Mouse (Mus musculus) urinary bladder, postnatal 10 days (tissue): ENCODE measurements around the gene Gm43951.
"Not testable (repeated sequence)": the region's sequence is repeated elsewhere in the genome, so short reads cannot be mapped to it uniquely, and the experiment has no call there.

Source experiments
- DNase-seq: peaks from one replicate; pipeline ENCODE4 v3.0.0; 2022; ENCODE audit warnings: low spot score

Gm43951 gene

GRCm38 (mm10) chr11:72203440-72203839 lies 3.2 kb downstream of the Gm43951 start:
- no peak for DNase-seq

GRCm38 (mm10) chr11:72196506-72196905 lies 10.1 kb downstream of the Gm43951 start:
- no peak for DNase-seq

GRCm38 (mm10) chr11:72194259-72194658 lies 12.4 kb downstream of the Gm43951 start:
- no peak for DNase-seq

GRCm38 (mm10) chr11:72190857-72191256 lies 15.8 kb downstream of the Gm43951 start:
- DNase-seq: no peak

GRCm38 (mm10) chr11:72184252-72184651 lies 22.4 kb downstream of the Gm43951 start:
- DNase-seq: no peak

GRCm38 (mm10) chr11:72181136-72181535 lies 25.5 kb downstream of the Gm43951 start:
- DNase-seq: no peak

GRCm38 (mm10) chr11:72180556-72180955 lies 26.1 kb downstream of the Gm43951 start:
- no peak for DNase-seq

- DNase-seq: no peak
These were observed 30.1 kb downstream of the Gm43951 start for GRCm38 (mm10) chr11:72176553-72176952.

GRCm38 (mm10) chr11:72175966-72176365 lies 30.7 kb downstream of the Gm43951 start:
- DNase-seq: no peak

- no peak for DNase-seq
These were observed 31.9 kb downstream of the Gm43951 start for GRCm38 (mm10) chr11:72174721-72175120.

GRCm38 (mm10) chr11:72173506-72173905 lies 33.1 kb downstream of the Gm43951 start:
- no peak for DNase-seq

GRCm38 (mm10) chr11:72171906-72172305 lies 34.7 kb downstream of the Gm43951 start:
- DNase-seq: not testable (repeated sequence)

- DNase-seq: no peak
These were observed 36.8 kb downstream of the Gm43951 start for GRCm38 (mm10) chr11:72169871-72170270.

GRCm38 (mm10) chr11:72163198-72163597 lies 43.4 kb downstream of the Gm43951 start:
- DNase-seq: no peak

GRCm38 (mm10) chr11:72156624-72157023 lies 50.0 kb downstream of the Gm43951 start:
- DNase-seq: no peak

- DNase-seq: no peak
These were observed 50.6 kb downstream of the Gm43951 start for GRCm38 (mm10) chr11:72155981-72156428.

- DNase-seq: no peak
These were observed 51.3 kb downstream of the Gm43951 start for GRCm38 (mm10) chr11:72155186-72155980.
